Mouse (Mus musculus) heart, embryonic 14.5 days (tissue): ENCODE data around the gene Bbs2. TPM values are rescaled to one million over a fixed set of nuclear protein-coding genes. Genes with fewer than 3 reads are reported as not detected.
"Not testable (repeated sequence)": the region's sequence is repeated elsewhere in the genome, so short reads cannot be mapped to it uniquely, and the experiment has no call there.

Experiments
- ATAC-seq: fragments of 200-750 bp; cut with Nextera tagmentation; 2 replicates; pipeline ENCODE4 v1.8.0; 2017; ENCODE audit warnings: low read depth, moderate TSS enrichment; ENCODE audit not compliant: insufficient number of reproducible peaks, insufficient read depth, low FRiP score
- H3K27ac ChIP-seq, 2 experiments: fragments of 200-500 bp in 1 of 2; fragments of 300-500 bp in 1 of 2; sonication (generic) in 1 of 2; replicated peaks in 1 of 2; 2 replicates each; pipeline ENCODE4 v1.5.1; 2012 to 2014; ENCODE audit warnings: low read depth in 2 of 2, low read length in 2 of 2, control low read depth in 1 of 2, mild to moderate bottlenecking in 1 of 2, mixed read lengths in 1 of 2; ENCODE audit not compliant: control insufficient read depth in 1 of 2, insufficient read depth in 1 of 2
- H3K27me3 ChIP-seq: fragments of 300-500 bp; sonication (generic); 2 replicates; pipeline ENCODE4 v1.6.1; 2014; ENCODE audit warnings: mild to moderate bottlenecking, low read length, control low read depth; ENCODE audit not compliant: control insufficient read depth, insufficient read depth
- H3K36me3 ChIP-seq: fragments of 300-500 bp; sonication (generic); 2 replicates; pipeline ENCODE4 v1.6.1; 2014; ENCODE audit warnings: mild to moderate bottlenecking, control low read depth, low read length, mixed read lengths; ENCODE audit not compliant: control insufficient read depth, insufficient read depth
- H3K4me1 ChIP-seq, 2 experiments: fragments of 200-500 bp in 1 of 2; fragments of 300-500 bp in 1 of 2; sonication (generic) in 1 of 2; 2 replicates each; pipeline ENCODE4 v1.6.1; 2012 to 2014; ENCODE audit warnings: low read length in 2 of 2, control low read depth in 1 of 2, mixed read lengths in 1 of 2; ENCODE audit not compliant: control insufficient read depth in 2 of 2, insufficient read depth in 2 of 2
- H3K4me2 ChIP-seq: fragments of 300-500 bp; sonication (generic); 2 replicates; pipeline ENCODE4 v1.6.1; 2014; ENCODE audit warnings: mild to moderate bottlenecking, low read length
- H3K4me3 ChIP-seq, 2 experiments: fragments of 200-500 bp in 1 of 2; fragments of 300-500 bp in 1 of 2; sonication (generic) in 1 of 2; 2 replicates each; pipeline ENCODE4 v1.5.1; 2012 to 2014; ENCODE audit warnings: low read length in 2 of 2, mild to moderate bottlenecking in 2 of 2, control low read depth in 1 of 2, low read depth in 1 of 2, moderate library complexity in 1 of 2; ENCODE audit not compliant: control insufficient read depth in 1 of 2, insufficient read depth in 1 of 2
- H3K9ac ChIP-seq: fragments of 300-500 bp; sonication (generic); 2 replicates; pipeline ENCODE4 v1.6.1; 2014; ENCODE audit warnings: mild to moderate bottlenecking, low read length
- H3K9me3 ChIP-seq: fragments of 300-500 bp; sonication (generic); 2 replicates; pipeline ENCODE4 v1.6.1; 2016; ENCODE audit warnings: low read length, control low read depth; ENCODE audit not compliant: control insufficient read depth
- WGBS: fragments of 180-500 bp; shearing (Covaris S2); extraction: QIAGEN DNeasy Blood & Tissue Kit; methylation state at CpG from one replicate; pipeline ENCODE4 v1.1.7; 2014; 5-methylcytosine and 5-hydroxymethylcytosine counted together
- polyA plus RNA-seq: library from polyadenylated mRNA; unstranded; fragments of >200 nt; fragmentation: Nextera tagmentation; extraction: Ambion mirVana; gene quantifications from 2 replicates; pipeline ENCODE4 v1.2.1, GENCODE M21; 2014

Bbs2 gene
- 7.9 and 12.4 TPM in 2 replicates for polyA plus RNA-seq

DNA sequence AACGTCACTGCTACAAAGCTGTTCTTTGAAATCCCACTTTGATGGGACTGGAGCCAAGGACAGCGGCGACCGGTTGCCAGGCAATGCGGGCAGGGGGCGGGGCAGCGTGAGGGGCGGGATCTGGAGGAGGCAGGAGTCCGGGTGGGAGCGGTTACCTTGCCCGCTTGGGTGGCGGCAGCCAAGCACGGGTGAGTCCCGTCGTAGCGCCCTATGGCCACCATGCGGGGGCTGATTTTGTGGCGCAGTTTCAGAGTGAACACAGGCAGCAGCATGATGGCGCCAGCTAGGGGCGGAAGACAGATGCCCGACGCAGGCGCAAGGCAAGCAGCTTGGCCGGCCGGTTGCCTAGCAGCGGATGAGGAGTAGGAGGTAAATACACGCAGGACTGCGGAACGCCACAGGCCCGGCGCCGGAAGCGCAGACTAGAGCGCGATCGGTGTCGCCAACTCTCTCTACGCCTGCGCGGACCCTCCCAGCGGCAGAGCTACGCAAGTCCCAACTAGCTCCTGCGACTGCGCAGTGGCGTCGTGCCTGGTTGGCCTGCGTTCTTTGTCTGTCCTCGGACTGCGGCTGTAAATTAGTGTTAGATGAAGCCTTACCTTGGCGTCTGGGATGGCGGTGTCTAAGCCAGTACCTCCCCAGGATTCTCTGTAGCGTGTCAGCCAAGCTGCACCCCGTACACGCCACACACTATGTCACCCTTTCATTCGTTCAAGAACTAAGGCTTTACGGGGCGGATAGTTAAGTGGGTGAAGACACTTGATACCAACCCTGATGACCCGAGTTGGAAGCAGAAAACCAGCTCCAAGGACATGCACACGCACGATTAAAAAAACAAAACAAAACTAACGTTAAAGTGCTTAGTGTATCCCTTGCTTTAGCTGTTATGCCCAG, at the start of gene Bbs2:
Gene Bbs2, minus strand, starts transcription at position 848 of the 894 bp plus-strand sequence.
- peak within 1 kb of the TSS; percentile 65 for H3K4me2 ChIP-seq
- H3K27ac ChIP-seq, result peak within 1 kb of the TSS; percentile 92 to 99
- H3K36me3 ChIP-seq, result no peaks in the 10 kb centered on the region
- WGBS, result under 1% methylated on average over 61 of the region's 61 CpGs
- H3K4me3 ChIP-seq, result peak within 1 kb of the TSS; percentile 56 to 68
- H3K4me1 ChIP-seq, result peaks cover 4 to 5% of the 10 kb centered on the region in 2 experiments; a peak in 3 of 4 replicates
- peak within 1 kb of the TSS; percentile 72 for H3K9ac ChIP-seq
- ATAC-seq, result peak; percentile 100
- peaks cover 8% of the 10 kb centered on the region; the same call in 1 of the 2 replicates for H3K27me3 ChIP-seq
- no peaks in the 10 kb centered on the region for H3K9me3 ChIP-seq

GRCm38 (mm10) chr8:94148236-94148635, 49.5 kb upstream of the Bbs2 start:
- peaks cover 0 to 9% of the 10 kb centered on the region in 2 experiments; a peak in 2 of 4 replicates for H3K4me1 ChIP-seq
- no peaks in the 10 kb centered on the region for H3K9me3 ChIP-seq
- H3K27me3 ChIP-seq, result peaks cover 6% of the 10 kb centered on the region; the same call in 1 of the 2 replicates
- H3K4me3 ChIP-seq, result no peak overlapping the region
- H3K27ac ChIP-seq, result no peak overlapping the region
- no peaks in the 10 kb centered on the region for H3K36me3 ChIP-seq
- 48% methylated on average over 5 of the region's 5 CpGs for whole genome bisulfite sequencing
- no peak overlapping the region for H3K4me2 ChIP-seq
- no peak overlapping the region for H3K9ac ChIP-seq
- no peak for ATAC-seq

DNA sequence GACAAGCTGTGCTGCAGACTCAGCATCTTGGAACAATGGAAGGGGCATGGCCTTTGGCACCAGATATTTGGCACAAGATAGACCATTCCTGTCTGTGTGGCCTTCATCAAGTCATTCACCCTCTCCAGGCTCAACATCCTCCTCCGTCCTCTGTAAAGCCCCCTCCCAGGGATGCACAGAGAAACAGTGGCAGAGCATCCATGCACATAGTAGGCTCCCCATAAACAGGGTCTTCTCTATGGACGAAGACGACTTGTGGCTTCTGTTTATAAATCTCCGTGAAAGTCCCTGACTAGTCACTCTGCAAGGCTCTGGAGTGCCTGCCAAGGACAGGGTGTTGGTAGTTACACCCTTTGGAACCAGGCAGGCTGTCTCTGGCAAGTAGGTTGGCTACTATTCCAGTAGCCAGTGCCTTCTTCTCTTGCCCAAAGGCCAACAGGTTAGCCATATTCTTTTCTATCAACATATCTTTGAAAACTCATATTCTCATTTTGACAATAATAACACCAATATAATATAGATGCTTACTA, 41.6 kb upstream of the Bbs2 start:
- H3K27ac ChIP-seq, result no peak overlapping the region
- no peak overlapping the region for H3K9ac ChIP-seq
- peaks cover 2% of the 10 kb centered on the region; the same call in 1 of the 2 replicates for H3K27me3 ChIP-seq
- no peaks in the 10 kb centered on the region for H3K4me1 ChIP-seq
- H3K36me3 ChIP-seq, result no peaks in the 10 kb centered on the region
- ATAC-seq, result no peak
- no peak overlapping the region for H3K4me2 ChIP-seq
- H3K4me3 ChIP-seq, result no peak overlapping the region
- 73% methylated on average over 4 of the region's 4 CpGs for WGBS
- no peaks in the 10 kb centered on the region for H3K9me3 ChIP-seq

DNA sequence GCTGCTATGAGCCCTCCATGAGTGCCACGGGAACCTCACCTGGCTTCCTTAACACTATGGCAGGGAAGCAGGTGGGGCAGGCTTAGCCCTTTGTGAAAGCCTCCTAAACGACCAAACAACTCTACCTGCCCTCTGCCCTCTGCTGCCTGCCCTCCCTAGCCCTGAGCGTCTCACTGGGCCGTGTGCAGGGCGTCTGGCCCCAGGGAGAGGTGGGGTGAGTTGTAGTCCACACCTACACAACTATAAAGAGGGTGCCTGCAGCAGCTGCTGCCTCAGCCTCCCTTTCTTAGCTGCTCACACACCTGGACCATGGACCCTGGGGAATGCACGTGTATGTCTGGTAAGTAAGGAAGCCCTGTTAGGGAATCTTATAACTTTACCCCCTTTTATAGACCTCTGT, 38.2 kb upstream of the Bbs2 start, which contains the start of gene Mt4:
Gene Mt4, plus strand, starts transcription at position 265 of the 400 bp plus-strand sequence.
- no peak for ATAC-seq
- no peak within 1 kb of the TSS for H3K4me3 ChIP-seq
- H3K9ac ChIP-seq, result no peak within 1 kb of the TSS
- no peaks in the 10 kb centered on the region for H3K36me3 ChIP-seq
- H3K4me1 ChIP-seq, result no peaks in the 10 kb centered on the region
- no peak within 1 kb of the TSS for H3K4me2 ChIP-seq
- H3K27me3 ChIP-seq, result peaks cover 2% of the 10 kb centered on the region; the same call in 1 of the 2 replicates
- no peak within 1 kb of the TSS for H3K27ac ChIP-seq
- H3K9me3 ChIP-seq, result 0 out of 2 replicates have a peak, but pooled peaks cover 4% of the 10 kb centered on the region
- 47% methylated on average over 6 of the region's 6 CpGs for WGBS

DNA sequence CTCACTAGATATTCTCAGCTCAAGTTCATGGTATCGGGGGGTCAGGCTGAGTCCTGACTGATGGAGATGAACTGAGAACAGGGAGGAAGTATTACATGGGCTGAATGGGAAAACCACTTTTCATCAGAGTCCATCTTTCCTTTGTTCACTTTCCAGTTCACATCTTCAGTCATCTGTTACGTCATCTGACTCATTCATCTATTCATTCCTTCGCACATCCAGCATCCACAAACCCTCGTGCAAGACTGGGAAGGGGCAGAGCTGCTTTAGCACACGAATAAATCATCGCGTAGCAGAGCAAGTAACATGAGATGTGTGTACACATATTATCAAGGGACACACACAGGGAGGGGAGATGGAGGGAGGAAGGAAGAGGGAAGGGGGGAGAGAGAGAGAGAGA, 37.5 kb upstream of the Bbs2 start:
- H3K27ac ChIP-seq, result no peak overlapping the region
- H3K27me3 ChIP-seq, result peaks cover 2% of the 10 kb centered on the region; the same call in 1 of the 2 replicates
- no peak overlapping the region for H3K4me3 ChIP-seq
- no peaks in the 10 kb centered on the region for H3K36me3 ChIP-seq
- no peaks in the 10 kb centered on the region for H3K4me1 ChIP-seq
- H3K9ac ChIP-seq, result no peak overlapping the region
- H3K4me2 ChIP-seq, result no peak overlapping the region
- ATAC-seq, result no peak
- 78% methylated on average over 7 of the region's 7 CpGs for WGBS
- H3K9me3 ChIP-seq, result 0 out of 2 replicates have a peak, but pooled peaks cover 4% of the 10 kb centered on the region

- H3K9me3 ChIP-seq, result 0 out of 2 replicates have a peak, but pooled peaks cover 4% of the 10 kb centered on the region
- peaks cover 2% of the 10 kb centered on the region; the same call in 1 of the 2 replicates for H3K27me3 ChIP-seq
- no peak overlapping the region for H3K4me2 ChIP-seq
- 88% methylated on average over 6 of the region's 6 CpGs for WGBS
- H3K4me3 ChIP-seq, result no peak overlapping the region
- H3K27ac ChIP-seq, result no peak overlapping the region
- no peaks in the 10 kb centered on the region for H3K4me1 ChIP-seq
- ATAC-seq, result no peak
- no peak overlapping the region for H3K9ac ChIP-seq
- no peaks in the 10 kb centered on the region for H3K36me3 ChIP-seq
These were observed 36.8 kb upstream of the Bbs2 start for GRCm38 (mm10) chr8:94135556-94135955.

DNA sequence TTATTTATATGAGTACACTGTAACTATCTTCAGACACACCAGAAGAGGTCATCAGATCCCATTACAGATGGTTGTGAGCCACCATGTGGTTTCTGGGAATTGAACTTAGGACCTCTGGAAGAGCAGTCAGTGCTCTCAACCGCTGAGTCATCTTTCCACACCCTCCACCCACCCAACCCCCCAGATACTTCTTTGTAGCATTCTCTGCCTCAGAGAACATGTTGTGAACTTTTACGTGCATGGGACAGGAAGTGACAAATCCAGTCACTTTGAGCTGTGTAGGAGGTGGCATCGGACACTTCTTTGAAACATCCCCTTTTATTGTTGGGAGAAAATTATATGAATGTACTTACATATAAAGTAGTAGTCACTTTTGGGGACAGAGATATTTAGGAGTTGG, 35.9 kb upstream of the Bbs2 start:
- not testable (repeated sequence) for H3K4me1 ChIP-seq, H3K9me3 ChIP-seq, H3K27ac ChIP-seq, H3K27me3 ChIP-seq, H3K36me3 ChIP-seq, H3K9ac ChIP-seq, H3K4me2 ChIP-seq, H3K4me3 ChIP-seq, ATAC-seq
- WGBS, result 53% methylated on average over 3 of the region's 3 CpGs
